Mouse (Mus musculus) left cerebral cortex, postnatal 10 days (tissue): Measurements from ENCODE around the gene Arl11. TPM values are rescaled to one million over a fixed set of nuclear protein-coding genes. Genes with fewer than 3 reads are reported as not detected.
A peak's percentile ranks its signal among the peaks of the same experiment; 100 is the strongest.

ENCODE experiments used
- DNase-seq, 2 experiments: peaks; one replicate each; pipeline ENCODE4 v3.0.0; 2021 to 2022; ENCODE audit warnings: low spot score in 2 of 2, mixed read lengths in 1 of 2; ENCODE audit errors: extremely low spot score in 1 of 2
- intact Hi-C: fragments of 180-260 bp; cut with DNase I; formaldehyde crosslinking; loops from one replicate; pipeline ENCODE4 v1.15.1; 2025
- total RNA-seq, 2 experiments: library from RNA; stranded (reverse); gene quantifications; 2 replicates each; pipeline ENCODE4 v1.2.3; 2021

Arl11 gene
- total RNA-seq = under 1 TPM; 0.24 to 0.67 TPM

DNA sequence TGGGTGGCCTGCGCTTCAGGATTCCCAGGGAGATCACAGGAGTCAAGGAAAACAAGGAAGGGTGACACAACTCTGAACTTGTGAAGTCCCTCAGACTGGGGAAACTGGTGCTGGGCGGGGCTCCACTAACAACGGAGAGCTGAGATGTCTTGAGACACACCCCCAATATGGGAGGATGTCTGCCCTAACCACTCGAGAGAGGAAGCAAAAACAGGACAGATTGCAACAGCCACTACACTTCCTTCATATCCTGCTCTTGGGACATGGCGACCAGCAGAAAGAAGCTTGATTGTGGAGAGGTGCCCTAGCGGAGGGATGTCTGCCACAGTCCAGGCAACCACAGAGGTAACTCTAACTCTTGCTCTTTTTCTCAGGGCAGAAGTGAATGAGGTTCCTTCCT, at the start of gene Arl11:
TSS of gene Arl11 (plus strand) at position 161 of the 400 bp plus-strand sequence.
- intact Hi-C loops = no loop called here
- peak in 1 of 2 experiments; percentile 33 for DNase-seq

DNA sequence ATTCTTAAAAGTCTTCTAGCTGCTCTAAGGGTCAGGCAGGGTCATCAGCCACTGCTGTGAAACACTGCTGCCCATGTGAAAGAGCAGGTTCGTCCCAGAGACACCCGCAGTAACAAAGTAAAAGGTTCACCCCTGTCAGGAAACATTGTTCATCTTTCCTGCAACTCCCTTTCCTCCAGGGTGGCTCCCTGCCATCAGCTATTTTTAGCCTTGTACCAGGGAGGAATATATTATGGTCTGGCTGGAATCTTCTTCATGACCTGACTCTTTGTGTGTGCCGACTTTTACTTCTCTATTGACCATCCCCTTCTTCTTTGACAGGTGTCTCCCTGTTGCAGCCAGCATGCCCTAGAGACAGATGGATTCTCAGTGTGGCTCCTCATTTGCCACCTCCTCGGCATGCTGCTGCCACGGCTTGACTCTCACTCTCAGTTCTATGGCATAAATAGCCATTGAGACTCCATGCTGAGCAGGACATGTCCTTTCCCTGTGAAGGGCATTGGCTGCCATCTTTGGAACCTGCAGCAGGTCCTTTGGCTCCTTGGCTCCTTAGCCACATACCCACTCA, 41.6 kb upstream of the Arl11 start:
- intact Hi-C loops = no loop called here
- DNase-seq = peak in 1 of 2 experiments; percentile 28

DNA sequence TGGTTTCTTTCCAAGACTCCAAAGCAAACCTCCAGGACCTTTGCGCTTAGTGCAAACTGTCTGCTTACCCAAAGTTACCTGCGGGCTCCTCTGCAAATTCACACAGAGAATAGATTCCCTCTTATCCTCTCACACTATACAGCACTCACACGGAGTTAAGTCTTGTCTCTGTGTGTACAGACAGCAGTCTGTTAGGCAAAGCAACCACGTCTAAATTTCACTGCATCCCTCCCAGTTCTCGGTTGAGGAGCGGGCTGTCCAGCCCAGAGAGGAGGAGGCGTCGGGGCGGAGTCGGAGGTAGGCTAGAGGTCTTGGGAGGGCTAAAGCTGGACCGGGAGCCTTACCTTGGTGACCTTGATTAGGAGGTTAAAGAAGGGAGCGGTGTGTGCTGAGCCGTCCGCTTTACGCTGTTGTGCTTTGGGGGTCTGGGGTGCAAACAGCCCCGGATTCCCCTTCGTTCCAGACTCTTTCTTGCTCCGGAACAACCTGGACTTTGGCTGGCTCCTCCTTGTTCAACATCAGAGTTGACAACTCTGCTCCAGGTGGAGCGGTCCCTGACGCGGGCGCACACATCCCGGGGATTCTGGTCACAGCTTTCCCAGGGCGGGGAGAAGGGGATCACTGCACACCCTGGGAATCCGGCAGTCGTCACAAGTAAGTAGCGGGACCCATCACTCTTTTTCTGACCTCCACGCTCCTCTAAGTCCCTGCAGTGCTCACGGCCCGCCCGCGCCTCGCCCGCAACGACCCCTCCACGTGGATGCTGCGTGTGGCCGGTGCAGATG, 34.9 kb upstream of the Arl11 start:
- intact Hi-C loops = no loop called here

DNA sequence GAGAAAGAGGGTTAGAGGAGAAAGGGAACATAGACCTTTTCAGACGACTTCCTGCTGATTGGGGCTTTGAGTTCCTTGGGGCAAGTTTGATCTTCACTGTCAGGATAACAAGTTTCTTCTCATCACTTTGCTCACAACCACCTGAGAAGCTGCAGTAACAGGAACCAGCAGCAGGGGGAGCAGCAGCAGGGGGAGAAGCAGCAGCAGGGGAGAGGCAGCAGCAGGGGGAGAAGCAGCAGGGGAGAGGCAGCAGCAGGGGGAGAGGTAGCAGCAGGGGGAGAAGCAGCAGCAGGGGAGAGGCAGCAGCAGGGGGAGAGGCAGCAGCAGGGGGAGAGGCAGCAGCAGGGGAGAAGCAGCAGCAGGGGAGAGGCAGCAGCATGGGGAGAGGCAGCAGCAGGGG, 32.3 kb upstream of the Arl11 start:
- intact Hi-C loops = no loop called here
- DNase-seq = peak in 1 of 2 experiments; percentile 41

More for the DNA sequence above, 34.9 kb upstream of the Arl11 start:
- DNase-seq = no peak

- intact Hi-C loops = no loop called here
- DNase-seq = no peak
Observed at GRCm38 (mm10) chr14:61278676-61279300, 30.8 kb upstream of the Arl11 start.

DNA sequence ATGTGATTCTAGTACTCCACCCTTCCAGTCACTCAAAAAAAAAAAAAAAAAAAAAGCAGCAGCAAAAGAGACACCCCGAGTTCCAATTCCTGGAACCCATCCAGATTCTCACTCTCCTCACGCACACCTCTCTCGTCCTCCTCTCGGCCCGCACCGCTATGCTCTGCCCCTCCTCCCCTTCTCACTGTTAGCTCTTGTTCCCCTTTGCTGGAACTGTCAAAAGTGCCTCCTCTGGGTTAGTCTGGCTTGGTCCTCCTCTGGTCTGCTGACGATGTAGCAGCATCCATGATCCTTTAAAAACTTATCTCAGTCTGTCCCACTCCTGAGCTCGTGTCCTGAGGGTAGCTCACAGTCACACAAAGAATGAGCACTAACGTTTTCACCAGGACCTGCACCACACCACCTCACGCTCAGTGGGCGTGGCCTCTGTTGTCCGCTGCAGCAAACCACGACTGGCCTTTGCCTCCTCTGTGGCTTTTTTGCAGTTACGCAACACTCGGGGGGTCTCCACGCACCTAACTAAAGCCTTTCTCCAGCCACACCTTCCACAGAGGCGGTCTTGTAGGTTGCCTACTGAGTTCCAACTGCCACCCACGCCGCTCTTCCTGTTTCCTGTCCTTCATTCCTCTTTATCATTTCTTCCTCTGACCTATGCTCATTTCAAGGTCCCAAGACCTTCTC, 20.8 kb upstream of the Arl11 start:
- DNase-seq = no peak
- intact Hi-C loops = no loop called here

DNA sequence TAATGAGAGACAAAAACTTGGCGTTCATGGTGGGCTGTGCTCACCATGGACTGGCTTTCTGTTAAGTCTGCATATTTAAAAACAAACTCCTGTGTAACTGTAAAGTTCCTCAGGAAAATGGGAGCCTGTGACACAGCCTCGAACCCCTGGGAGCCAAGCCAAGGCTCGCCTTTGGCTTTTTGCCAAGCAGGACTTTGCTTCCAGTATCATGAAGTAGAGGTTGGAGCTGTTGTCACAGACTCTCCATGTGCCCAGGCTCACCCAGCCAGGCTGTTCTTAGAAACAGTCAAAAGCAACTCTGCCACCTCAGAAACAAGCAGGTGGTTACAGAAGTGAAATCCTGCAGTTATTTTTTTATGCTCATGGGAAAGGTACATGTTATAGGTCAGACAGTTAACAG, 18.9 kb upstream of the Arl11 start:
- intact Hi-C loops = loop anchor here (5.0 to 10.0 kb wide), 3 partner anchors 48 to 493 kb away; partner anchors contain the start of gene Sacs
- DNase-seq = no peak

GRCm38 (mm10) chr14:61293884-61294737, 15.4 kb upstream of the Arl11 start:
- intact Hi-C loops = loop anchor here (5.0 to 10.0 kb wide), 3 partner anchors 52 to 497 kb away; partner anchors contain the start of gene Sacs
- DNase-seq = peak; percentile 57 to 64

DNA sequence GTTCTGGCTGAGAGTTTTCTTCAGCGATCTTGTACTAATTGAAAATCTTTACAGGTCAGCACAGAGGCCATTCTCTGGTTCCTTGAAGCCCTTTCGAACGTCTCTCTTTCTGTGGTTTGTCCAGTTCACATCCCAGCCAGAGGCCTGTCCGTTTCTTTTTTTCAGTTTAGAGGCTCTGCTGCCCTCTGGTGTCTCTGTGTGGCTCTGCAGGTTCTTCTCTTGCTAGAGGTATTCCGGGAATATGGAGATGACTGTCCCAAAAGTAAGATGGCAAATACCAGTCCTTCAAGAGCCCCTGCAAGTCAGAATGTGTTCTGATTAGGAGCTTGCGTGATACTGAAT, 14.8 kb upstream of the Arl11 start:
- DNase-seq = peak; percentile 15 to 57
- intact Hi-C loops = loop anchor here (5.0 to 10.0 kb wide), 3 partner anchors 52 to 497 kb away; partner anchors contain the start of gene Sacs

DNA sequence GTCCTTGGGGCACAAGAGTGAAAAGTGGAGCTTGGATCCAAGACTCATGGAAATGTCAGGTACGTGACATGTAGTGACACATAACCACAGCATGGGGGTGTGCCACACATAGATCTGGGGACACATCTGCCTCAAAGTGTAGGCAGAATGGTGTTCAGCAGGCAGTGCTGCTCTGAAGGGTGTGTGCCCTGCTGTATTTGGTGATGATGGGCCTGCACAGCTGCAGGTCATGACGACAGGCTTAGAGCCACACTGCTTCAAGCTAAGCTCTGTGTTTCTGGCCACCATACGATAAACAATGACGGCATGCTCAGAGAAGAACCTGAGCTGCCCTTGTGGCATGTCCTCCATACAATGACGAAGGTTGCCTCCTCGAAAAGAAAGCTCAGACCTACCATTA, 9.7 kb upstream of the Arl11 start:
- intact Hi-C loops = loop anchor here (10.0 kb wide), 1 partner anchor 165 kb away; the partner anchor contains the start of gene Sacs
- no peak for DNase-seq

DNA sequence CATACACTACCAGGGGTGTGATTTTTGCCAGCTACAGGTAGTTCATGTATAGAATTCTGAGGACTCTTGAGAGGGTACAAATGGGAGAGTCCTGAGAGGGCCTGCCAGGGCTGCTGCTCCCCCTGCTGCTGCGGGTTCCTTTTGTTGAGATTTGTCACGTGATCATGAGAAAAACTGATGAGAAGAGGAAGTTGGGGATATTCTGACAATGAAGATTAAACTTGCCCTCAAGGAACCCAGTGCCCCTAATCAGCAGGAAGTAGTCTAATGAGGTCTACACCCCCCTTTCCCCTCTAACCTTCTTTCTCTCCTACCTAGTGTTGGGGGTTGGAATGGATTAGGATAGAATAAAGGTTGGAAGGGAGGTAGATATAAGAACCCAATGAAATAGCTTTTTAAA, 8.2 kb upstream of the Arl11 start:
- intact Hi-C loops = no loop called here
- no peak for DNase-seq

GRCm38 (mm10) chr14:61302428-61302827, 7.1 kb upstream of the Arl11 start:
- intact Hi-C loops = no loop called here
- DNase-seq = no peak

DNA sequence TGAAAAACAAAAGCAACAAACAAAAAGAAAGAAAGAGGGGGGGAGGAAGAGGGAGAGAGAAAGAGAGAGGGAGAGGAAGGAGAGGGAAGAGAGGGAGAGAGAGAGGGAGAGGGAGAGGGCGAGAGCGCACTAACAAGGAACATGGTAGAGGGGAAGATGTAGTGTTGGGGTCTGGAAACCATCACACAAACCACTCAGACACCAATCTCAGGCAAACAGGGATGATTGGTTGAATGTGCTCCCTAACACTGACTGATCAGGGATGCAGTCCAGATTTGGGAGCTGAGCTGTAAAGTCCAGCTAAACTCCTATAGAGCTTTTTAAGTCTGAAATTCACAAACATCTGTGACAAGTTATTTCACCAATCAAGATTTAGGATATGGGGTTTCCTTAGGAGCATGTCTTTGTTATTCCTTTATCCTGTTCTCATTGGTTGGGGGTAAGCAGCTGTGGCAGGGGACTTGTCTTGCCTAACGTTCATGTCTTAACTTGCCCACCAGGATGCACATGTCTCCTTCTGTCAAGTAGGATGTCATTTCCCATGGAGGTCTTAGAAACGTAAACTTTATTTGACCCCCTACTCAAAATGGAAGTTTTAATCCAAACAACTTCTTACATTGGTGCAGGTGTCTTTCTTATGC, 5.5 kb upstream of the Arl11 start:
- intact Hi-C loops = no loop called here

GRCm38 (mm10) chr14:61310036-61310772, 651 bp downstream of the Arl11 start:
- DNase-seq = no peak
- intact Hi-C loops = no loop called here

More for the DNA sequence above, 5.5 kb upstream of the Arl11 start:
- no peak for DNase-seq

GRCm38 (mm10) chr14:61310963-61311362, 1.4 kb downstream of the Arl11 start:
- intact Hi-C loops = no loop called here
- peak in 1 of 2 experiments; percentile 42 for DNase-seq

DNA sequence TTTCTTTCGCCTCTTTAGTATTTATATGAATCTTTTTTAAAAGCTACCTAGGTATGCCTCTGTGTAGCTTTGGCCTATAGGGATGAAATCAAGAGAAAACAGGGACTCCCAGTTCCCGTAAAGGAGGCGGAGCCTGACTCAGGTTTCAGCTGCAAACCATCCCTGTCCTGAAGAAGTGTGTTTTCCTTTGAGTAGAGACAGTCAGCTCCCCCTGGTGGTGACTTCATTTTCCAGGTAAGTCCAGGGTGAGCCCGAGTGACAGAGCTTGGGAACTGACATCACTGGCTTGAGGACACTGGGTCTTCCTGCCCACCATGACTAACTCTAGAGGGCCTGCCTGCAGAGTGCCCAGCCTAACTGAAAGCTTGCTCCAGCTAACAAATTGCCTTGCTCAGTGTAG, 7.3 kb downstream of the Arl11 start:
- peak; percentile 40 to 57 for DNase-seq
- intact Hi-C loops = no loop called here

- no peak for DNase-seq
- intact Hi-C loops = no loop called here
Observed at GRCm38 (mm10) chr14:61320765-61321164, 11.2 kb downstream of the Arl11 start.
